13 mouse cellular contexts compared by ENCODE assay signal in genomic region chr12:5983937-5984610, GRCm38 (mm10).
A peak's percentile ranks its signal among the peaks of the same experiment; 100 is the strongest.
DNase-seq lines count a peak whose midpoint lies in the region; ATAC-seq lines count a peak whose summit lies in the region.
"Had no signal": no experiment of that assay in that cellular context is flagged by ENCODE, and none has a peak within 500 bp of the region (broad histone marks: within the 10 kb centered on the region; RNA-seq: fewer than 3 reads in every experiment).

No protein-coding gene starts in this region.

- H3K4me3 ChIP-seq in intestine, embryonic 15.5 days (replicated peaks): no peak overlapping the region
- H3K4me3 ChIP-seq in intestine, embryonic 16.5 days (ENCODE audit: low read length): no peak overlapping the region
- no peak overlapping the region for H3K4me3 ChIP-seq in midbrain, embryonic 14.5 days (replicated peaks; ENCODE audit: low read depth, low read length)
- no peak overlapping the region for H3K4me3 ChIP-seq in midbrain, embryonic 11.5 days (ENCODE audit: low read depth, low read length)
- no peak overlapping the region for H3K4me3 ChIP-seq in hindbrain, embryonic 15.5 days
- no peak overlapping the region for H3K4me3 ChIP-seq in stomach, embryonic 15.5 days (replicated peaks)
- H3K4me3 ChIP-seq: heart, embryonic 10.5 days had no signal

- H3K36me3 ChIP-seq in intestine, embryonic 15.5 days: no peaks in the 10 kb centered on the region
- no peaks in the 10 kb centered on the region for H3K36me3 ChIP-seq in intestine, embryonic 16.5 days (ENCODE audit: control insufficient read depth, insufficient read depth, low read length)
- no peaks in the 10 kb centered on the region for H3K36me3 ChIP-seq in midbrain, embryonic 14.5 days (ENCODE audit: control insufficient read depth, insufficient read depth, low read length)
- no peaks in the 10 kb centered on the region for H3K36me3 ChIP-seq in midbrain, embryonic 11.5 days (ENCODE audit: control insufficient read depth, insufficient read depth, low read length)
- no peaks in the 10 kb centered on the region for H3K36me3 ChIP-seq in hindbrain, embryonic 15.5 days
- no peaks in the 10 kb centered on the region for H3K36me3 ChIP-seq in stomach, embryonic 15.5 days
- H3K36me3 ChIP-seq: heart, embryonic 10.5 days had no signal

- H3K27me3 ChIP-seq in intestine, embryonic 15.5 days (replicated peaks): no peaks in the 10 kb centered on the region
- H3K27me3 ChIP-seq in intestine, embryonic 16.5 days (replicated peaks; ENCODE audit: control insufficient read depth, insufficient read depth, low read length): no peaks in the 10 kb centered on the region
- no peaks in the 10 kb centered on the region for H3K27me3 ChIP-seq in midbrain, embryonic 14.5 days (ENCODE audit: control insufficient read depth, insufficient read depth, low read length)
- no peaks in the 10 kb centered on the region for H3K27me3 ChIP-seq in midbrain, embryonic 11.5 days (ENCODE audit: control insufficient read depth, insufficient read depth, low read length)
- no peaks in the 10 kb centered on the region for H3K27me3 ChIP-seq in hindbrain, embryonic 15.5 days
- no peaks in the 10 kb centered on the region for H3K27me3 ChIP-seq in stomach, embryonic 15.5 days (replicated peaks)
- H3K27me3 ChIP-seq: CH12.LX had no signal

- no peak overlapping the region for H3K9ac ChIP-seq in intestine, embryonic 15.5 days
- H3K9ac ChIP-seq in intestine, embryonic 16.5 days (ENCODE audit: low read depth, low read length): no peak overlapping the region
- no peak overlapping the region for H3K9ac ChIP-seq in midbrain, embryonic 14.5 days (replicated peaks; ENCODE audit: low read length)
- no peak overlapping the region for H3K9ac ChIP-seq in midbrain, embryonic 11.5 days (ENCODE audit: low read length)
- no peak overlapping the region for H3K9ac ChIP-seq in hindbrain, embryonic 15.5 days
- H3K9ac ChIP-seq in stomach, embryonic 15.5 days: no peak overlapping the region

- intact Hi-C loops in gastrocnemius, postnatal 36 days (cut with DNase I): no loop called here

- DNase-seq in midbrain, embryonic 14.5 days: peak; percentile 61
- no peak for DNase-seq in midbrain, embryonic 11.5 days (ENCODE audit: low spot score, missing footprints)
- no peak for DNase-seq in gastrocnemius, postnatal 36 days
- DNase-seq in left cerebral cortex, adult 8-10 months (ENCODE audit: low spot score in 2 of 2): no peak
- DNase-seq: cerebellum, postnatal 14 days; kidney, adult 8-10 months; thymus, adult 18-20 months had no signal

- no peaks in the 10 kb centered on the region for H3K4me1 ChIP-seq in intestine, embryonic 15.5 days (replicated peaks)
- H3K4me1 ChIP-seq in intestine, embryonic 16.5 days (ENCODE audit: control insufficient read depth, insufficient read depth, low read length): no peaks in the 10 kb centered on the region
- H3K4me1 ChIP-seq in midbrain, embryonic 14.5 days (ENCODE audit: control insufficient read depth, insufficient read depth, low read length): peaks cover 10% of the 10 kb centered on the region; the same call in 1 of the 2 replicates
- no peaks in the 10 kb centered on the region for H3K4me1 ChIP-seq in midbrain, embryonic 11.5 days (ENCODE audit: control insufficient read depth, insufficient read depth, low read length)
- peaks cover 11% of the 10 kb centered on the region for H3K4me1 ChIP-seq in hindbrain, embryonic 15.5 days (replicated peaks)
- H3K4me1 ChIP-seq in stomach, embryonic 15.5 days: no peaks in the 10 kb centered on the region
- H3K4me1 ChIP-seq: heart, embryonic 10.5 days had no signal

- WGBS in intestine, embryonic 15.5 days: 32% methylated on average over 13 of the region's 13 CpGs
- 42% methylated on average over 13 of the region's 13 CpGs for WGBS in intestine, embryonic 16.5 days
- 49% methylated on average over 13 of the region's 13 CpGs for WGBS in midbrain, embryonic 14.5 days
- WGBS in midbrain, embryonic 11.5 days: 82% methylated on average over 13 of the region's 13 CpGs
- 37% methylated on average over 13 of the region's 13 CpGs for WGBS in hindbrain, embryonic 15.5 days
- 40% methylated on average over 13 of the region's 13 CpGs for WGBS in stomach, embryonic 15.5 days

- peak overlapping the region; percentile 28; the same call in 1 of the 2 replicates for H3K4me2 ChIP-seq in intestine, embryonic 15.5 days (replicated peaks)
- no peak overlapping the region for H3K4me2 ChIP-seq in intestine, embryonic 16.5 days (ENCODE audit: low read depth, low read length)
- H3K4me2 ChIP-seq in midbrain, embryonic 14.5 days (ENCODE audit: low read length): no peak overlapping the region
- H3K4me2 ChIP-seq in midbrain, embryonic 11.5 days: no peak overlapping the region
- peak overlapping the region; percentile 27 for H3K4me2 ChIP-seq in hindbrain, embryonic 15.5 days
- 0 out of 2 replicates have a peak overlapping the region, but pooled peaks have one; percentile 0 for H3K4me2 ChIP-seq in stomach, embryonic 15.5 days

- H3K27ac ChIP-seq in intestine, embryonic 15.5 days: no peak overlapping the region
- no peak overlapping the region for H3K27ac ChIP-seq in intestine, embryonic 16.5 days (ENCODE audit: low read length)
- no peak overlapping the region; the same call in 1 of the 2 replicates for H3K27ac ChIP-seq in midbrain, embryonic 14.5 days (replicated peaks; ENCODE audit: low read depth, low read length)
- no peak overlapping the region for H3K27ac ChIP-seq in midbrain, embryonic 11.5 days (ENCODE audit: low read depth, low read length)
- H3K27ac ChIP-seq in hindbrain, embryonic 15.5 days (replicated peaks): peak overlapping the region; percentile 62; the same call in 1 of the 2 replicates
- H3K27ac ChIP-seq in stomach, embryonic 15.5 days: no peak overlapping the region
- H3K27ac ChIP-seq: heart, embryonic 10.5 days had no signal

- no peak for ATAC-seq in intestine, embryonic 15.5 days
- no peak for ATAC-seq in intestine, embryonic 16.5 days
- ATAC-seq in midbrain, embryonic 14.5 days (ENCODE audit: low FRiP score, low TSS enrichment): no peak
- no peak for ATAC-seq in midbrain, embryonic 11.5 days (ENCODE audit: low FRiP score)
- no peak for ATAC-seq in hindbrain, embryonic 15.5 days (ENCODE audit: low FRiP score, low read depth)
- no peak; the same call in 1 of the 2 replicates for ATAC-seq in stomach, embryonic 15.5 days (ENCODE audit: insufficient read depth, low FRiP score, low read depth)

- no peaks in the 10 kb centered on the region for H3K9me3 ChIP-seq in intestine, embryonic 15.5 days
- H3K9me3 ChIP-seq in intestine, embryonic 16.5 days (ENCODE audit: control insufficient read depth, low read length): no peaks in the 10 kb centered on the region
- no peaks in the 10 kb centered on the region for H3K9me3 ChIP-seq in midbrain, embryonic 14.5 days (ENCODE audit: control insufficient read depth, low read length)
- no peaks in the 10 kb centered on the region for H3K9me3 ChIP-seq in midbrain, embryonic 11.5 days (ENCODE audit: control insufficient read depth, low read length)
- no peaks in the 10 kb centered on the region for H3K9me3 ChIP-seq in hindbrain, embryonic 15.5 days
- H3K9me3 ChIP-seq in stomach, embryonic 15.5 days: no peaks in the 10 kb centered on the region
- H3K9me3 ChIP-seq: heart, embryonic 10.5 days had no signal

Comparison
In these comparisons a context has a peak if more than half of its experiments do, and no peak if none do; other contexts are left out.
1. H3K4me2 ChIP-seq: peak in intestine, embryonic 15.5 days (single experiment), hindbrain, embryonic 15.5 days (single experiment) and stomach, embryonic 15.5 days (single experiment); none in intestine, embryonic 16.5 days (single experiment), midbrain, embryonic 14.5 days (single experiment) and midbrain, embryonic 11.5 days (single experiment).